Mouse (Mus musculus) forebrain, postnatal 0 days (tissue): ENCODE measurements around the gene Nrxn3. TPM values are rescaled to one million over a fixed set of nuclear protein-coding genes. Genes with fewer than 3 reads are reported as not detected.

Experiments used
- ATAC-seq: fragments of 200-750 bp; cut with Nextera tagmentation; 2 replicates; pipeline ENCODE4 v1.8.0; 2017; ENCODE audit warnings: mild to moderate bottlenecking, moderate library complexity
- DNase-seq: peaks from one replicate; pipeline ENCODE4 v3.0.0-alpha.2; 2015
- H3K27ac ChIP-seq: fragments of 300-500 bp; sonication (generic); 2 replicates; pipeline ENCODE4 v1.5.1; 2014; ENCODE audit warnings: low read depth, mild to moderate bottlenecking, antibody characterized with exemption, low read length, moderate library complexity, mixed read lengths
- H3K27me3 ChIP-seq: fragments of 300-500 bp; sonication (generic); 2 replicates; pipeline ENCODE4 v1.6.1; 2014; ENCODE audit warnings: mild to moderate bottlenecking, low read length, mixed read lengths; ENCODE audit not compliant: insufficient read depth
- H3K36me3 ChIP-seq: fragments of 300-500 bp; sonication (generic); 2 replicates; pipeline ENCODE4 v1.6.1; 2014; ENCODE audit warnings: mild to moderate bottlenecking, moderate library complexity; ENCODE audit not compliant: insufficient read depth
- H3K4me1 ChIP-seq: fragments of 300-500 bp; sonication (generic); 2 replicates; pipeline ENCODE4 v1.6.1; 2014; ENCODE audit warnings: antibody characterized with exemption; ENCODE audit not compliant: insufficient read depth
- H3K4me2 ChIP-seq: fragments of 300-500 bp; sonication (generic); 2 replicates; pipeline ENCODE4 v1.6.1; 2014; ENCODE audit warnings: low read depth, mild to moderate bottlenecking, moderate library complexity
- H3K4me3 ChIP-seq: fragments of 300-500 bp; sonication (generic); 2 replicates; pipeline ENCODE4 v1.5.1; 2014; ENCODE audit warnings: low read depth, low read length, mixed read lengths
- H3K9ac ChIP-seq: fragments of 300-500 bp; sonication (generic); 2 replicates; pipeline ENCODE4 v1.6.1; 2014; ENCODE audit warnings: mild to moderate bottlenecking
- H3K9me3 ChIP-seq: fragments of 300-500 bp; sonication (generic); 2 replicates; pipeline ENCODE4 v1.6.1; 2016; ENCODE audit warnings: low read length
- CTCF ChIP-seq: sonication (generic); IDR thresholded peaks from 2 replicates; pipeline ENCODE4 v1.5.1; 2016; ENCODE audit warnings: antibody characterized with exemption, control low read depth, low read depth
- WGBS: fragments of 180-500 bp; shearing (Covaris S2); extraction: QIAGEN DNeasy Blood & Tissue Kit; methylation state at CpG from one replicate; pipeline ENCODE4 v1.1.7; 2014; 5-methylcytosine and 5-hydroxymethylcytosine counted together
- polyA plus RNA-seq: library from polyadenylated mRNA; unstranded; fragments of >200 nt; fragmentation: Nextera tagmentation; extraction: Ambion mirVana; gene quantifications from 2 replicates; pipeline ENCODE4 v1.2.1, GENCODE M21; 2015
- total RNA-seq: library from RNA; depleted of rRNA; stranded (reverse); fragments of >200 nt; gene quantifications from 2 replicates; pipeline ENCODE4 v1.2.3, GENCODE M21; 2014

The Nrxn3 gene
- total and polyA plus RNA-seq, 2 experiments from 2014 or later: 59.9 to 94.6 TPM

DNA sequence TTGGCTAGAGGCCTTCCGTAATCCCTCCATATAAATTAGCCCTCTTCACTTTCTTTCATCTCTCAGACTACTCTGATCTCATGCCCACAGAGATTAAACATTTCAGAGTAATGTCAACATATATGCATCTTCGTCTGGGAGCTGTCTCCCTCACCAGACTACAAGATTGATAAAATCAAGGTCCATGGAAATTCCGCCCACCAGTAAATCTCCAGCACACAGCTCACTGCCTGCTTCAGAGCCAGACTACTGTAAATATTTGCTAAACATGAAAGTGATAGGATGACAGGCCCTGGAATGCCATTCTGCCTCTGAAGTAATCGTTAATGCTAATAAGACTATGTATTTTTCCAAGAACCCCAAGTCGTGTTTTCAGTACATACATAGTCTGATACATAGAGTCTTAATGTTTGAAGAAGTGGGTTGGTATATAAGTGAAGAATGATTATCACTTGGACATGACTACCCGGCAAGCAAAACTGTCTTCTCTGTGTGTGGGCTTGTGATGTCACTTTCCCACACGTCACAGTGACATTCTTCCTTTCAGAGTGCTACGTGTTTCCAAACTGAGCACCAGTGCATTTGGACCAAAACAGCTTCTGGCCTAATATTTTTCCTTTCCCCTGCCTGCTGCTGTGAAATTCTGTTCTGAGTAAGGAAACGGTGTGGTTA lies 433.5 kb downstream of the Nrxn3 start:
- DNase-seq (no peak), ATAC-seq (no peak)
- no peaks in the 10 kb centered on the region for H3K27me3 ChIP-seq
- no peak overlapping the region for H3K4me2 ChIP-seq
- H3K4me1 ChIP-seq: no peaks in the 10 kb centered on the region
- TF ChIP-seq CTCF: no peak
- no peaks in the 10 kb centered on the region for H3K36me3 ChIP-seq
- no peaks in the 10 kb centered on the region for H3K9me3 ChIP-seq
- H3K27ac ChIP-seq: no peak overlapping the region; the same call in 1 of the 2 replicates
- 60% methylated on average over 9 of the region's 9 CpGs for WGBS
- no peak overlapping the region for H3K9ac ChIP-seq
- no peak overlapping the region for H3K4me3 ChIP-seq

DNA sequence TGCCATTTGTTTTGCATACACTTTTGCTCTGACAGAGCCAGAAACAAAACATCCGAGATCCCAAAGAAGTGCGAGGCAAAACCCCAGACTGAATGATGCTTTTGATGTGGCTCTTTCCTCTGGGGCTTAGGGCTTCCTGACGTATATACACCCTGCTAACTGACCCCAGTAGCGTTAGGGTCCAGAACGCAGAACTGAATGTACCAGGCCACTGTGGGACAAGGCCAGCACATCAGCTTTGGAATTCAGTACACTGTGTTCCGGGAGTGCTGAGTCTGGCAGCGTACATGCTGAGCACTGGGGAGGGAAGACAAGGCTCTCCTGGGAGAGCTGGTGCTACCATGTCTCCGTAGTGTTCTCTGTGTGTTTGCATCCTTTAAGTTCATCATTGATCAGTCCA lies 436.7 kb downstream of the Nrxn3 start:
- Histone ChIP-seq H3K4me1 (no peaks in the 10 kb centered on the region), H3K27me3 (no peaks in the 10 kb centered on the region), H3K9me3 (no peaks in the 10 kb centered on the region), H3K4me2 (no peak overlapping the region), H3K9ac (no peak overlapping the region), H3K36me3 (no peaks in the 10 kb centered on the region), H3K4me3 (no peak overlapping the region), H3K27ac (no peak overlapping the region)
- 82% methylated on average over 8 of the region's 8 CpGs for WGBS
- DNase-seq: no peak
- ATAC-seq: no peak
- no peak for TF ChIP-seq CTCF

DNA sequence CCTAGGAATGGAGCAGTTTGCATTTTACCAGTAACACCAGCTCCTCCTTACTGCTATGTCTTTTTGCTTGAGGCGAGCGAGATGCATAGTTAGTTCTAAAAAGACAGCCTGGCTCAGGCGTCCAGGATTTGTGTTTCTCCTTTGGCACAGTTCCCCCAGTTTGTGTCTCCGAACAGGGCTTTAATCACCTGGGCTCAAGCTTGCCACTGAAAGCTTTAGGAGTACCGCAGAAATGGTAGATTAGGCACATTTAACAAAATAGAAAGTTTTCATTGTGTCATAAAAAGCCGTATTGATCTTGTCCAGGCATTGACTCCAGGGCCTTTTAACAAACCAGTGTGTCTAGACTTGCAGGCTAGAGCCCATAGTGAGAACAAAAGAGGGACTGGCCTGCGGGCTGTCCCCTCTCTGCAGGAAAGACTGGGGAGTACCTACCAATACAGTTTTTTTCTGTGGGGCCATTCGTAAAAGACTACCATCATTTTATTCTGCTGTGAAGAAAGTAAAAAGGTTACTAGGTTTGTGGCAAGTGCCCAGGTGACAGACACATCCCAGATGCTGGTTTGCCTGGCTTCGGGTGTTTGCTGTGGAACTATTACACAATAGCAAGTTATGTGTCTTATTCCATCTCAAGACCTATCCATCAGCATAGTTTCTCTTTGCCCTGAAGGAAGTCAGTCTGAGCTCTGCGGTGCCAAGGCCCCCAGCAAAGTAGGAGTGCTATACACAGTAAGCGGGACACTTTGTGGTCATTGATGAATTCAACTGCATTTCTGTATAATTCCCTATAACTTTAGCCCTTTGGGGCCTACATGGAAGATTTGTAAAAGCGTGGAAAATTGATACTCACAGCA lies 451.9 kb downstream of the Nrxn3 start:
- no peak for ATAC-seq
- no peak overlapping the region for H3K27ac ChIP-seq
- no peaks in the 10 kb centered on the region for H3K27me3 ChIP-seq
- no peak overlapping the region for H3K4me2 ChIP-seq
- no peak for TF ChIP-seq CTCF
- DNase-seq: peak; percentile 7
- no peak overlapping the region for H3K9ac ChIP-seq
- H3K4me3 ChIP-seq: no peak overlapping the region
- H3K4me1 ChIP-seq: no peaks in the 10 kb centered on the region
- 30% methylated on average over 12 of the region's 12 CpGs for WGBS
- H3K36me3 ChIP-seq: no peaks in the 10 kb centered on the region
- no peaks in the 10 kb centered on the region for H3K9me3 ChIP-seq

DNA sequence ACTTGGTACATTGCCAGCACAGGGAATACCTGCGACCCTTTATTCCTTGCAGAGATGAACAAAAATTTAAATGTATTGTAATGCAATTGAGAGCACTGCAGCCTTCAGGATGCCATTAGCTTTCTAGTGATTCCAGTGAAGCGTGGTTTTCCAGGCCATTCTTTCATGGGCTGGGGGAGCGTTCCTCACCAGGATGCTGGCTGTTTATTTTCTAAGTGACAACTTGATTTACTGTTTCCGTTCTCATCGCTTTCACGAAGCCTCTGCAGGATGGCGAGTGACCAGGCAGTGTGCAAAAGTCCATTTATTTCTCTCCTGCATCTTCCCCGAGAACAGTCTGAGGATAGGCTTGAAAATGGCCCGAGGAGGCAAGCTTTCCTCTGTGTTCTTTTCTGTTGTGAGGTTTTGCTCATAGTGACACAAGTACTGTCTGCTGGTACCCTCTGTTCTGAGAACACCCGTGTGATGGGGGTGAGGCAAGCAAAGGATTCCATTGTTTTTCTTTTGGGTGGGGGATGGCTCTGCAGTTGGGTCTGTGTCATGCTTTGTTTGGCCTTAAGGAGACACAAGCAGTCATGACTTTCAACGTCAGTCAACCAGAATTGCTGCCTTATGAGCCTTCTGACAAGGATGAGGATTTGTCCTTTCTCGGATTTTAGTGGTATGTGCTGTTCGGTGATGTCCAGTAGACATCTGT lies 457.4 kb downstream of the Nrxn3 start:
- ATAC-seq: no peak
- Histone ChIP-seq H3K4me3 (no peak overlapping the region), H3K9ac (no peak overlapping the region), H3K27me3 (no peaks in the 10 kb centered on the region), H3K4me1 (no peaks in the 10 kb centered on the region; the same call in 1 of the 2 replicates), H3K27ac (no peak overlapping the region), H3K36me3 (no peaks in the 10 kb centered on the region), H3K9me3 (no peaks in the 10 kb centered on the region), H3K4me2 (no peak overlapping the region)
- no peak for DNase-seq
- TF ChIP-seq CTCF: no peak
- WGBS: 56% methylated on average over 13 of the region's 13 CpGs

DNA sequence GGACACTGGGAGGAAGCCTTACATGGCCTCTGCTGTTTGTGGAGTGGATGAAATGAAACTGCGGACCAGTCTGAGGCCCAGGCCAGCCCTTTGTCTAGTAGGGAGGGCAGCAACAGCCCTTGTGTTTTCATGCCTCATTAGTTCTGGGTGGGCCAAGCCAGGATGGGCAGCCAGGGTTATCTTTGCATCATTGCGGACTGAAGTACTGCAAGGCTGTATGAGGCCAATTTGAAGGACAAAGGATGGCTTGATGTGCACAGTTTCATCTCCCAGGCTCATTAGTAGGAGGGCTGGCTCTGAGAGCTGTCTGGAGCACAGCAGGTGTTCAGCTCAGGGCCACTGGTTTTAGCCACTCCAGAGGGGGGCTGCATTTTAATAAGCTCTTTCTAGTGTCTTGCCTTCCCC lies 458.5 kb downstream of the Nrxn3 start:
- Histone ChIP-seq H3K27ac (no peak overlapping the region), H3K4me1 (no peaks in the 10 kb centered on the region; the same call in 1 of the 2 replicates), H3K4me3 (no peak overlapping the region), H3K4me2 (no peak overlapping the region), H3K9ac (no peak overlapping the region), H3K36me3 (no peaks in the 10 kb centered on the region), H3K9me3 (no peaks in the 10 kb centered on the region), H3K27me3 (no peaks in the 10 kb centered on the region)
- no peak for TF ChIP-seq CTCF
- ATAC-seq: no peak; the same call in 1 of the 2 replicates
- 16% methylated on average over 2 of the region's 2 CpGs for WGBS
- DNase-seq: no peak

DNA sequence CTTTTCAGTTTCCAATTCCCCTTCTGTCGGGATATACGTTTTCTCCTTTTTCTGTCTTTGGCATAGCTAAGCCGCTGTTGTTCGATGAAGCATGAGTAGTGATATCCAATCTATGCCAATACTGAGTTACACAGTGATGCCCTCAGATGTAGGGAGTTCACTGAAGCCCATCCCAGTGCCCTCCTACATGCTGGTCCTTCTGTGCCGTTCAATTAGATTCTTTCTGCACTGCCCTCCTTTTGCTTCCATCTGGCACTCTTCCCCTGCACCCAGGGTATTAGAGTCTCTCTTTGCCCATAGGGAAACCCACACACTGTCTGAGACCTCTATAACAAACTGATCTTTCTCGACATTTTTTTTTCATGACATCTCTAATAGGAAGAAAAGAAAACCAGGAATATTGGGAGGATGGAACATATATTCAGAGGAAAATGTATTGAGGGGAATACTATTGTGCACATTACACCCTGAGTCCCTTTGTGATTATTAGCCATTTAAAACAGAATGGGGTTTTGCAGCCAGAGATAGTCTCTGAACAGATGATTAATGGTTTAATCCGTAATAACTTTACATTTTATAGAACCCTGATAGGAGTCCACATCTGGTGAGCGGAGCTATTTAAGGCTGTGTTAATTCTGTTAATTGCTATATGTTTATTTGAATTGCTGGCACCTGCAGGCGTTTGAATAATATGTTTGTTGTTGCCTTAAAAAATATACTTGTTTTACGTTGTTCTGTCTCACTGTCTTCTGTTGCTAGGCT lies 476.3 kb downstream of the Nrxn3 start:
- H3K27ac ChIP-seq: no peak overlapping the region
- no peaks in the 10 kb centered on the region for H3K36me3 ChIP-seq
- WGBS: 76% methylated on average over 10 of the region's 10 CpGs
- H3K27me3 ChIP-seq: no peaks in the 10 kb centered on the region
- H3K4me3 ChIP-seq: no peak overlapping the region
- no peaks in the 10 kb centered on the region for H3K9me3 ChIP-seq
- ATAC-seq (no peak), DNase-seq (no peak)
- TF ChIP-seq CTCF: no peak
- no peak overlapping the region for H3K9ac ChIP-seq
- no peak overlapping the region for H3K4me2 ChIP-seq
- no peaks in the 10 kb centered on the region for H3K4me1 ChIP-seq
